Mouse (Mus musculus) olfactory bulb, adult 2 months (tissue): ENCODE data around the gene Notch1. TPM values are rescaled to one million over a fixed set of nuclear protein-coding genes. Genes with fewer than 3 reads are reported as not detected.

Source experiments
- H3K27ac ChIP-seq: fragments of 200-500 bp; 2 replicates; pipeline ENCODE4 v1.5.1; 2012; ENCODE audit warnings: low read depth, low read length; ENCODE audit not compliant: insufficient read depth
- H3K4me1 ChIP-seq: fragments of 200-500 bp; 2 replicates; pipeline ENCODE4 v1.6.1; 2012; ENCODE audit warnings: low read length; ENCODE audit not compliant: control insufficient read depth, insufficient read depth
- H3K4me3 ChIP-seq: fragments of 200-500 bp; 2 replicates; pipeline ENCODE4 v1.5.1; 2012; ENCODE audit warnings: mild to moderate bottlenecking, low read depth, low read length, moderate library complexity; ENCODE audit not compliant: insufficient read depth
- CTCF ChIP-seq: fragments of 200-500 bp; IDR thresholded peaks from 2 replicates; pipeline ENCODE4 v1.5.1; 2012; ENCODE audit warnings: low read depth, mild to moderate bottlenecking, low read length, moderate library complexity; ENCODE audit not compliant: insufficient read depth
- POLR2A ChIP-seq: fragments of 200-500 bp; IDR thresholded peaks from 2 replicates; pipeline ENCODE4 v1.6.1; 2012; ENCODE audit warnings: mild to moderate bottlenecking, low read depth, low read length, moderate library complexity; ENCODE audit not compliant: insufficient read depth
- WGBS: fragments of 180-500 bp; shearing (Covaris S2); methylation state at CpG from one replicate; pipeline ENCODE4 v1.1.7; 2018; 5-methylcytosine and 5-hydroxymethylcytosine counted together
- polyA plus RNA-seq: library from polyadenylated mRNA; stranded (reverse); fragments of >200 nt; gene quantifications from 2 replicates; pipeline ENCODE4 v1.2.4, GENCODE M21; 2012; ENCODE audit warnings: low replicate concordance; ENCODE audit not compliant: missing spikeins, insufficient read depth, insufficient read length

Gene Notch1
- polyA plus RNA-seq, 1 experiment, result not detected

DNA sequence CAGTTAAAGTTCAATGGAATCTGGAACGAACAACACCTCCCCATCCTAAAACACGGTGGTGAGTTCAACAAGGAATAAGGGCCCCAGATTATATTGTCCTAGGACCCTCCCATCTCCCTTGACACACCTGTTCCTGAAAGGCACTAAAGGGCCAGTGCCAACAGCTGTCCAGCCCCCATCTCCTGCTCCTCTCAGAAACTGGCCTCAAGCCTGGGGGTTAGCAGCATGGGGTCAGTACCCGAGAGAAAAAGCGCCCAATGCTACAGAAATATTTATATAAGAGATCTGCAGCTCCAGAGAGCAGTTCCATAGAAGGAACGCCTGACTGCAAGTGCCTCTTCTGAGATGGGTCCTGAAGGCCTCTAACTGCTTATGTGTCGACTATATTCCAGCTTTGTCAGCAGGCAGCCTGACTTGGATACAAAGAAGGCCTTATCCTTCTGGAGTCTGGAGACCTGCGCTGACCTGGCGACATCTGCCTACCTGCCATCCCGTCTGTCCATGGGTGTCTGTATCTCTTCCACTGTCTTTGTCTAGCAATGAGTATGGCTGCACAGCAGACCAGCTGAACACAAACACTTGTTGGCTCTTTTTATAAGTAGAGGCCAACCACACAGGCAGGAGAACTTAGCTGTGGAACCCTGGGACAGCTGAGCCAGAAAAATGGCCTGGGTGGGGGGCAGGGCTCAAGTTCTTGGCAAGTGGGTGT, 11.5 kb downstream of the Notch1 start:
- TF ChIP-seq POLR2A, result no peak
- TF ChIP-seq CTCF, result no peak
- no peak overlapping the region for H3K4me3 ChIP-seq
- H3K27ac ChIP-seq, result no peak overlapping the region
- 78% methylated on average over 9 of the region's 9 CpGs for WGBS
- peaks cover 60% of the 10 kb centered on the region for H3K4me1 ChIP-seq

- peak overlapping the region; percentile 13; the same call in 1 of the 2 replicates for H3K27ac ChIP-seq
- peak overlapping the region; percentile 54 for H3K4me3 ChIP-seq
- TF ChIP-seq POLR2A (0 out of 2 replicates have a peak, but pooled peaks have one; percentile 31), CTCF (no peak)
- H3K4me1 ChIP-seq, result peaks cover 61% of the 10 kb centered on the region
- WGBS, result 9% methylated on average over 59 of the region's 59 CpGs
These were observed 12.5 kb downstream of the Notch1 start for GRCm38 (mm10) chr2:26503661-26504575.

GRCm38 (mm10) chr2:26502863-26503631, 13.4 kb downstream of the Notch1 start:
- peak overlapping the region; percentile 54 for H3K4me3 ChIP-seq
- WGBS, result under 1% methylated on average over 57 of the region's 57 CpGs

DNA sequence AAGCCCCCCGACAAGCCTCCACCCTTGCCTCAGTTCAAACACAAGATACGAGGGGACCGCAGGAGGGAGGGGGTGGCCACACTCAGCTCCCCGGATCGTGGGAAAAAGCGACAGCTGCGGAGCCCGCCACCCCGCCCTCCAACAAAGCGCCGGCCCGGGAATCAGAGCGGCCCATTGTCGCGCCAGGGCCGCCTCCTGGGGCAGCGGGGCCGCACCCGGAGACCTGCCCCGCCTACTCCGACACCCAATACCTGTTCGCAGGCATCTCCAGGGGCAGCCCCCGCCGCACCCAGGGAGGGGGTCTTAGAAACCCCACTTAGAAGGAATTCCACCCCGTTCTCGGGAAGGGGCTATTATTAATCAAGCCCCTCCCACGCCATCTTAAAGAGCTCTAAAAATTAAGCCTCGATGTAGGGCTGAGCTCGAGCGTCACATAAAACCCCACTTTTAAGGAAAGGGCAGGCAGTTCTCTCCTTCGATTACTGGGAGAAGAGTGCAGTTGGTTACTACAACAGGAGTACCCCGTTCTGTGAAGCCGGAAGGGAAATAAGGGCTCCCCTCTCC, 14.1 kb downstream of the Notch1 start:
- H3K4me1 ChIP-seq, result peaks cover 65% of the 10 kb centered on the region
- H3K27ac ChIP-seq, result peak overlapping the region; percentile 53
- TF ChIP-seq POLR2A (no peak), CTCF (no peak)
- under 1% methylated on average over 33 of the region's 33 CpGs for WGBS
- peak overlapping the region; percentile 54 for H3K4me3 ChIP-seq

More at GRCm38 (mm10) chr2:26502863-26503631, 13.4 kb downstream of the Notch1 start:
- TF ChIP-seq POLR2A (no peak), CTCF (no peak)
- peaks cover 64% of the 10 kb centered on the region for H3K4me1 ChIP-seq
- peak overlapping the region; percentile 13 for H3K27ac ChIP-seq

DNA sequence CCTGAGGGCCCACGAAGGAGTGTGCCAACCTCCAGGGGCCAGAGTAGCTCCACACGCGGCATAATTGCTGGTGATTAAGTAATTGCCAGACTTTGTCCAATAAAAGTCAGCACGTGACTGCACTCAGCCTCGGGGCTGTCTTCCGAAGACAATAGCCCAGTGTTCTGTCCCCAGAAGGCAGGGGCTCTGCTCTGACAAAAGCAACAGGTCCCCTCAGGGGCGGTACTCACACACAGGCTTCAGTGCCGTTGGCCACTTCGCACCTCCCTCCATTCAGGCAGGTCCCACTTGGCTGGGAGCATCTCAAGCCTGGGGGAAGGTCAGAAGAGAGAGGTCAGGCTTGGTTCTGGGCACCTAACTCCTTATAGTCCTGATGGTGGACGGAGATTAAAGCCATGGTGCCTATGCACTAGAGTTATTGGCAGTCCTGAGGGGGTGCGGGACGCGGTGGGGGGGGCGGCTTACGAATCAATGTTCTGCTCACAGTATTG, 14.8 kb downstream of the Notch1 start:
- H3K4me1 ChIP-seq, result peaks cover 63% of the 10 kb centered on the region
- H3K4me3 ChIP-seq, result peak overlapping the region; percentile 54
- peak overlapping the region; percentile 53 for H3K27ac ChIP-seq
- TF ChIP-seq CTCF (no peak), POLR2A (no peak)
- 8% methylated on average over 15 of the region's 15 CpGs for WGBS

- Histone ChIP-seq H3K4me1 (peaks cover 71% of the 10 kb centered on the region), H3K4me3 (no peak overlapping the region), H3K27ac (peak overlapping the region; percentile 41; the same call in 1 of the 2 replicates)
- TF ChIP-seq CTCF (no peak), POLR2A (no peak)
- 23% methylated on average over 14 of the region's 14 CpGs for WGBS
These were observed 15.7 kb downstream of the Notch1 start for GRCm38 (mm10) chr2:26500599-26501370.

DNA sequence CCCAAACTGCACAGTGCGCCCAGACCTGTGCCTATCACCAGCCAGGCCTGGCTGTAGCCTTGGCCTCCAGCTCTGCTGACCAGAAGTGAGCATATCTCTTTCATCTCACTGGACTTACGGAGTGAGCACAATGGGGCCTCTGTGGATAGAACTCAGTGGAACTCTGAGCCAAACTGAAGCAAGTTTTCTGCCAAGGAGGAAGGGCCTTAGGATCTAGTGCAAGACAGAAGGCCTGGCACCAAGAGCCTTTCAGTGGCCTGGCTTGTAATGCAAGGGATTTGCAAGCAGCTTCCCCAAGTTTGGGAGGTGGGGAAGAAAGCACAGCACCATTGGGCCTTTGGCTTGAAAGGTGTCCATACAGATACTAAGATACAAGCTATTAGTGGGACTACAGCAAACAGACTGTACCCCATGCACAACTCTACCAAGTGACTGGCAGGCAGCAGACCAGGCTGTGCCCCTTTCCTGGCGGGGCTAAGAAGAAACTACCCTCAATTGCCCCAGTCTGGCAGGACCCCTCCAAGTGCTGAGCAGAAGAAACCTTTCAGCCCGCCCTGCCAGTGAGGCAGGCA, 16.4 kb downstream of the Notch1 start:
- 60% methylated on average over 4 of the region's 4 CpGs for WGBS
- H3K4me1 ChIP-seq, result peaks cover 71% of the 10 kb centered on the region
- no peak overlapping the region for H3K4me3 ChIP-seq
- TF ChIP-seq POLR2A (no peak), CTCF (no peak)
- H3K27ac ChIP-seq, result peak overlapping the region; percentile 41; the same call in 1 of the 2 replicates
